Mouse (Mus musculus) small intestine, adult 2 months (tissue): ENCODE measurements around the gene Mfsd5.

Source experiments
- CTCF ChIP-seq: fragments of 200-500 bp; IDR thresholded peaks from 2 replicates; pipeline ENCODE4 v1.5.1; 2012; ENCODE audit warnings: low read depth, mild to moderate bottlenecking, control low read depth, inconsistent platforms, low read length, moderate library complexity, mixed read lengths; ENCODE audit not compliant: insufficient replicate concordance, insufficient read length; ENCODE audit errors: extremely low read depth
- POLR2A ChIP-seq: fragments of 200-500 bp; IDR thresholded peaks from 2 replicates; pipeline ENCODE4 v1.6.1; 2012; ENCODE audit warnings: low read depth, mild to moderate bottlenecking, control low read depth, inconsistent platforms, low read length, moderate library complexity

DNA sequence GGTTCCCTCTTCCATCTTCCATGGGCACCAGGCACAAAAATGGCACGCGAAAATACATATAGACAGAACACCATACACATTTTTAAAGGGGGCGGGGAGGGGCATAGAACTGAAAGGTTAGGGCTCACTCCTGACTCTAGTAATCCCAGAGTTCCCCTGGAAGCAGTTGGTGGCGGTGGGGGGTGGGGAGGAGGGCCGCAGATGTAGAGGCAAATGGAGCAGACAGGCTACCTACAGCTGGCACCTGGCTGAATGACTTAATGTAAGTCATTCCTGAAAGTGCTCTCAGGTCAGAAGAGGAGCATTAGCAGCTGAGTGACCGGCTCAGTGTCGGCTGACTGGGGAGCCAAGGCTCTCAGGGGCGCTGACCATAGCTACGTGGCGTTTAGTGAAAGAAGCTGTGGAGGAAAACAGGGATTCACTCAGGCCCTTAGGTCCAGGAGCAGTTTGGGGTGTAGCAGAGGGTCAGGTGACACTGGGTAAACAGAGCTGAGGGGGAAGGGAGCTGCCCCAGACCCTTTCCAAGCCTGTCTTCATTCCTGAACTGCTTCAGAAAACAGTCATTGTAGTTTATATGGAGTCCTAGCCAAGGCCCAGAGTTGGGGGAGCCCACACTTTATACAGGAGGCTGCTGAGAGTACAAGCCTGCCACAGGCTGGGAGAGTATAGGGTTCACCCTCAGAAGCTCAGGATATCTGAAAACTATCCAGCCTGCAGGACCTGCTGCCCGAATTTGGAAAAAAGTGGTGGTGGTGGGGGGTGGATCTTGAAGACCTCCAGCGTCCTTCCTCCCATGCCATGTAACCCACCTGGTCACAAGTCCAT lies 36.6 kb upstream of the Mfsd5 start:
- no peak for TF ChIP-seq CTCF
- no peak for TF ChIP-seq POLR2A
